Mouse (Mus musculus): ENCODE measurements at regions not wholly inside any gene's neighbourhood (a gene's known extent, or its start where the extent isn't known, plus 50 kb on each side); places are given as distances from the start of the nearest gene placed in this dataset.
A peak's percentile ranks its signal among the peaks of the same experiment; 100 is the strongest.
"Not testable (repeated sequence)": the region's sequence is repeated elsewhere in the genome, so short reads cannot be mapped to it uniquely, and the experiment has no call there.

- no peak for DNase-seq
These were observed 575.7 kb upstream of the Gulo start for GRCm38 (mm10) chr14:66584699-66585098.

DNA sequence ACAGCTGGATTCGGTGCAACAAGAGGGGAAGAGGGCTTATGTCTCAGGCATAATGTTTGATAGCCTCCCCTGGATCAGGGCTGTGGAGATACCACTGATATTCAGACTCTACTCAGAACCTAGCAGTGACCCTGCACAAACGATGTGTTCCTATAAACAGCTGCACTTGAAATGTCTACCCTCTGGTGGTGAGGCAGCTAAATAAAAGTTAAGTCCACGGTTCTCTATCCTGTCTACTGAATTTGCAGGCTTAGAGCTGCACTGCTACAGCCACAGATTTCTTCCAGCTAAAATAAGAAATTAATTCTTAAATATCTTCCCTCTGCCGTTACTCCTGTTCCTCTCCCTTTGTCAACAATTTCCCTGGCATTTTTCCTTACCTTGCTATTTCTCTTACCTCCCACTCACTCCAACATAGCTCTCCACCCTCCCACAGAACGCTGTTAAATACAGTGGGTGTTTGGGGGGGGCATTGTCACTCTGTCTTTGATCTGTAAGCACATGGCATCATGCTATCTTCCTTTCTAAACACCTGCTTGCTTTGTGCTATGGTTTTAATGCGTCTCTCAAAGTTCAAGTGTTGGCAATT is 571.0 kb upstream of the Gulo start:
- DNase-seq, result no peak

DNA sequence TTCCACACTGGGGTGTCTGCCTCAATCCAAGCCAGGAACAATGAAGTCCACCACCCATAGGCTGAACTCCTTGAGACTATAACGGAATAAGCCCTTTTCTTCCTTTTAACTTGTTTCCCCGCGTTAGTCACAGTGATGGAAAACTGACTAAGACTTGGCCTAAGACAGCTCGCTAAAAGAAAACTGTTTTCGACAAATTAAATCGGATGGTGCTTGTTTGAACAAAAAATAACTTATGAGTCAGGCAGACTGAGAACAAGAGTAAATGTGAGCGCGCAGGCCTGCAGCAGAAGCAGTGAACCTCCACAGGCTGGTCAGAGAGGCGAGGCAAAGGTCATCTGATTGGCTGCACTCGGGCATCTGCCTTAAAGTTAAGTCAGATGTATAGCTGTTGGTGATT is 557.6 kb upstream of the Gulo start:
- no peak for DNase-seq

GRCm38 (mm10) chr14:66562744-66563143 is 553.7 kb upstream of the Gulo start:
- no peak for DNase-seq

DNA sequence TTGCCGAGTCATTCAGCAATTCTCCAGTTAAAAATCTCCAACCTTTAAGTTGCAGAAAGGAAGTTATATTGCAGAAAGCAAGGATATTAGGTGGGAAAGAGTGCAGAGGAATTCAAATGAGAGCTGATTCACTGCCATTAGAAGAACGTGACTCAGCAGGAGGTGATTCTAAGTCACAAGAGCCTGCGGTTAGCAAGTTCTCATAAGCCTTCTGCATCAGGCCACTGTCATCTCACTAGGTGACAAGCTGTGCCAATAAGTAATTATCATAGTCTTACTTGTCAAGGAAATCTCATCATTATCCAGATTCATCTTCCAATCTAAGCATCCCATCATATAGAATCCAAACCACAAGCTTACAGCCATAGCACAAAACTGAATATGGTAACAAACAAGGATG is 552.7 kb upstream of the Gulo start:
- DNase-seq, result no peak

GRCm38 (mm10) chr14:66561042-66561590 is 552.1 kb upstream of the Gulo start:
- DNase-seq, result no peak

GRCm38 (mm10) chr14:66558393-66558792 is 549.4 kb upstream of the Gulo start:
- DNase-seq, result no peak

- peak; percentile 6 for DNase-seq
These were observed 548.6 kb upstream of the Gulo start for GRCm38 (mm10) chr14:66557631-66558030.

- no peak for DNase-seq
These were observed 529.5 kb upstream of the Gulo start for GRCm38 (mm10) chr14:66538498-66538897.

DNA sequence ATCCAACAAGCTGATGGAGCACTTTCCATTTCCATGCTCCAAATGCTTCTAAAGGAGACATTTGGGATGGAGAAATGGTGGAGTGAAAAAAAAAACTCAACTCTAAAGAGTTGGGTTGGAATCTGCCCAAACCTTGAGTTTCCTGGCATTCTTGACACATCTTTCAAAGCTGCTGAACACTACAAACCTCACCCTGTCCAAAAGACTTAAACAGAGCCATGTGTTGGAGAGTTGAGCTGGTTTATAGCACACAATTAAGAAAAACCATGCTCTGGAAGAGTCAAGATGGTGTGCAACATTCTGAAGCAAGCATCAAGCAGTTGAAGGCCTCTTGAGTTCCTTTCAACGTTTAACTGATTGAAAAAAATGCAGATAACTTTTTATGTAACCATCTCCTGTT is 525.7 kb upstream of the Gulo start:
- no peak for DNase-seq

GRCm38 (mm10) chr14:66528135-66528534 is 519.1 kb upstream of the Gulo start:
- DNase-seq, result peak; percentile 47

DNA sequence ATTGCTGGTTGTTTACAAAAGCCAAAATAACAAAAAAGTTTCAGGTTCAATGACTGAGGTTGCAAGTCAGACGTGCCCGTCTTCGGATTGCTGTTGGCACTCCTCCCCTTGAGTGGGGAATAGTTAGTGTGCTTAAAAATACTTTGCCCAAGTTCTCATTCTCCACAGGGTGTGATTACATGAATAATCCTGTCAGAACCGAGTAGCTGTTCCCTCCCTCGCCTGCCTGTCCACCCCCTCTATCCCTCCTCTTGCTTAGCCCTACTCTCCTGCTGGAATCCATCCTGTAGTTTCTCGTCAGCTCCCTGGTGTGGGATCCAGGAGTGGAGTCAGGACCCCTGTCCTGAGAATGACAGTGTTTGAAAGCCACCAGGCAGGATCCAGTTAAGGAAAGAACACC is 518.1 kb upstream of the Gulo start:
- DNase-seq, result no peak

- no peak for DNase-seq
These were observed 513.9 kb upstream of the Gulo start for GRCm38 (mm10) chr14:66522856-66523400.

DNA sequence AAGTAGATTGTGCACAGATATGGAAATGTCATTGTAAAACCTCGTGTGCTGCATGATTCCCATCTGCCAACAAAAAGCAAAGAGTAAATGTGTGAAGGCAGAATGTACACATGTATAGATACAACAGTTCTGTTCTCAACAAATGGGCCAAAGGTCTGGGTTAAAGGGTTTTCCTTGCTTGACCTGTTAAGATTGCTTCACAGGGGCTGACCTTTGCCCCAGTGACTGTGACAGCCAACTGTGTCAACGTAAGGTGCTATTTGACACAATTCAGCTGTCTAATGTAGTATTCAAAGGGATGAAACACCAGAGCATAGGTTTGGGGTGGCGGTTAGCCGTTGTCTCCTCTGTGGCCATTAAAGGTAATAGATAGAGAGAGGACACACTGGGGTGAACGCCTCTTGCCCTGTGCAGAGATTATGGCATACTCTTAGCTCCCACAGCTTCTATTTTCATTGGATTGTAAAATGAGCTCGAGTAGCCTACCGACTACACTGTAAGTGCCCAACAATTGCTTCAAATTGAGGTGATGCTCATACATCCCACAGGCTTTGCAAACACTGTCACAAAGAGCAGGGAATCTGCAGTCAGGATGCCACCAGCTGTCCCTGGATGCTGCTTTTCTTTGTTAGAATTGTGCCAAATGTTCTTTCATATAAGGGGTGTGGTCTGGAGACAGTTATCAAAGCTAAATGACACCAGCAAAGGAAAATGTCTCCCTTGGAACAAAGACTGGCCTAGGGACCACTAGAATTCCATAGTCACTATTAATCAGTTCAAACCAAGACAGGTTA is 513.0 kb upstream of the Gulo start:
- DNase-seq, result no peak

- DNase-seq, result no peak
These were observed 507.8 kb upstream of the Gulo start for GRCm38 (mm10) chr14:66516770-66517169.

- DNase-seq, result no peak
These were observed 501.7 kb upstream of the Gulo start for GRCm38 (mm10) chr14:66510750-66511149.

DNA sequence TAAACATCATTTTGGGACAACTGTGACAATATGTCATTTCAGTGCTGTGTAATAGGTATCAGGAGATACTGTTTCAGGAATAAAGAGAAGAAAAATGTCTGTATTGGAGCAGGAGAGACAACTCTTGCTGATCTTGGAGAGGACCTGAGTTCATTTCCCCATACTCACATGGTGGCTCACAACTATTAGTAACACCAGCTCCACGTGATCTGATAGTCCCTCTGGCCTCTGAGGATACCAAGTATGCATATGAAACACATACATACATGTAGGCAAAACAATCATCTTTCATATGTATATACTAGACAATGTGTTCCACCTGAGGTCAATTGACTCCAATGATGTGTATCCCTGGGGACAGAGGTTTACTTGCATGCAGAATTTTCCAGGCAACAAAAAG is 501.2 kb upstream of the Gulo start:
- DNase-seq, result no peak

GRCm38 (mm10) chr14:66509706-66510105 is 500.7 kb upstream of the Gulo start:
- no peak for DNase-seq

GRCm38 (mm10) chr14:66501995-66502394 is 493.0 kb upstream of the Gulo start:
- DNase-seq, result no peak

GRCm38 (mm10) chr14:66499896-66500295 is 490.9 kb upstream of the Gulo start:
- peak; percentile 55 for DNase-seq

DNA sequence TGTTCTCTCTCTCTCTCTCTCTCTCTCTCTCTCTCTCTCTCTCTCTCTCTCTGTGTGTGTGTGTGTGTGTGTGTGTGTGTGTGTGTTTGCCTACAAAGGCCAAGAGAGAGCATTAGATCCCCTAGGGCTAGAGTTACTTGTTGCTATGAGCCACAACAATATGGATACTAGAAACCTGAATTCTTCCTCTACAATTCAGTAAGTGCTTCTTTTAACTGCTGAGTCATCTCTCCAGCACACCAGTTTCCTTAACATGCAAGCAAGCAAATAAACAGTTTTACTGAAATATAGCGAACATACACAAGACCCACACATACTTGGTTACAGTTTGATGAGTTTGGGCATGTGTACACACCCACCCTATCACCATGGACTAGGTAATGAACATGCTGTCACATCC is 486.1 kb upstream of the Gulo start:
- DNase-seq, result no peak

DNA sequence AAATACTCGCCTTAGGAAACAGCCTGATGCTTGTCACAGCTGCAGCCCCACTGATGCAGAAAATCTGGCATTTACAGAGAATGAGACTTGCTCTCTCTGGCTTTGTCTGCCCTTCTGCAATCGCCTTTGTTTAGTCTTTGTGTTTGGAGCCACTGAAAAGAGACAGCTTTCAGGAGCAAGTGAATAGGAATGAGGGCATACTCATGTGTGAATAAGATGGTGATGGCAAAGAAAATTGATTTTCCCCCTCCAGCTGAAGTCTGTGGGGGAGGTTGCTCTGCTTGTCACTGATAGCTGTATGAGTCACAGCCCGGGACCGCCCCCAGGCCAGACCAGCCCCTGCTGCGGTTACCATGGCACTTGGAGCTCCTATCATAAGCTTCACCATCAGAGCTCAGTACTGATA is 485.5 kb upstream of the Gulo start:
- DNase-seq, result peak; percentile 90

DNA sequence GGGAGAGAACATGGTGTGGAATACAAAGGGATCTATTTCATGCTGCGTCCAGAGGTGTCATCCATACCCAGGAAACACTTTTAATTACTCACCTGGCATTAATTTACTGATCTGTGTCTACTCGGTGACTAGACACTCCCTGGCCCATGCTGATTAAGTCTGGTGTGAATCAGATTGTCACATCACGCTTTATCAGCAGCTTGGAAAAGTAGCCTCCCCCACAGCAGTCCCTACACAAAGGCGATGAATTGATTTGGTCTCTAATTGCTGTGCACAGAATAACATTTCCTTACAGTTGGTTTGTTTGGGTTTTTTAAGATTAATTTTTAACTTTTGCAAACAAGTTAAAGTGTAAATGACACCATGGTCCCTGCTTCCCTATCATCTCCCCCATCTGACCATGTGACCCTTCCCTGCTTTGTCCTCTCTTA is 484.7 kb upstream of the Gulo start:
- DNase-seq, result peak; percentile 42

- not testable (repeated sequence) for DNase-seq
These were observed 475.7 kb upstream of the Gulo start for GRCm38 (mm10) chr14:66484751-66485150.

Data from embryo, embryonic 11 days (tissue).